Mouse (Mus musculus) C2C12 (cell line): ENCODE data around the gene Ryr1.

Experiments used
- CEBPB ChIP-seq: IDR thresholded peaks from one replicate; pipeline ENCODE4 v1.6.1; 2011; ENCODE audit warnings: low read depth, mild to moderate bottlenecking, control low read depth, moderate library complexity
- CTCF ChIP-seq: IDR thresholded peaks from one replicate; pipeline ENCODE4 v1.5.1; 2011; ENCODE audit not compliant: control insufficient read depth, insufficient read depth, insufficient read length
- FOSL1 ChIP-seq: IDR thresholded peaks from one replicate; pipeline ENCODE4 v1.8.0; 2011; ENCODE audit warnings: mild to moderate bottlenecking, low read length; ENCODE audit not compliant: poor library complexity, insufficient read depth, severe bottlenecking
- USF1 ChIP-seq: IDR thresholded peaks from one replicate; pipeline ENCODE4 v1.6.1; 2011; ENCODE audit warnings: low read depth, mild to moderate bottlenecking, control low read depth, moderate library complexity

- no peak for TF ChIP-seq CTCF
- TF ChIP-seq FOSL1, result no peak
- TF ChIP-seq USF1, result no peak
- TF ChIP-seq CEBPB, result no peak
Observed at GRCm38 (mm10) chr7:28957997-28958725, 166.8 kb downstream of the Ryr1 start.
